Mouse (Mus musculus): ENCODE data around the gene Nckap5. TPM values are rescaled to one million over a fixed set of nuclear protein-coding genes. Genes with fewer than 3 reads are reported as not detected.

Nckap5 gene
- total and polyA plus RNA-seq, 3 experiments: not detected

- Histone ChIP-seq H3K27me3 (replicated peaks) (no peaks in the 10 kb centered on the region), H3K4me1 (ENCODE audit: control insufficient read depth in 1 of 2, insufficient read depth in 2 of 2) (peaks cover 0 to 3% of the 10 kb centered on the region in 2 experiments; a peak in 1 of 4 replicates), H3K4me2 (ENCODE audit: insufficient read depth, low read depth, poor library complexity, severe bottlenecking) (no peak overlapping the region), H3K4me3 (replicated peaks in 1 of 3; ENCODE audit: low read depth in 2 of 3, low read length in 2 of 3, poor library complexity in 1 of 3) (no peak overlapping the region), H3K36me3 (replicated peaks in 1 of 2; ENCODE audit: control insufficient read depth in 1 of 2, insufficient read depth in 1 of 2, low read length in 1 of 2) (no peaks in the 10 kb centered on the region), H3K27ac (ENCODE audit: insufficient read depth, low read depth) (no peak overlapping the region), H3K79me2 (replicated peaks; ENCODE audit: control insufficient read depth, extremely low read depth, insufficient read depth, poor library complexity, severe bottlenecking) (no peaks in the 10 kb centered on the region), H3K9me3 (replicated peaks; ENCODE audit: low read length) (peaks cover 13% of the 10 kb centered on the region), H3K9ac (ENCODE audit: insufficient read depth, low read depth) (no peak overlapping the region)
- DNase-seq (ENCODE audit: extremely low read depth): no peak
- in situ Hi-C loops (cut with MboI; ENCODE audit: low pct_ligation_motif_present, low pct_unique_long_range_greater_than_20kb, low sequenced_read_pairs): no loop called here
- dilution Hi-C loops (cut with MboI; ENCODE audit: extremely low pct_ligation_motif_present, extremely low pct_unique_long_range_greater_than_20kb, low sequenced_read_pairs): no loop called here
- TF ChIP-seq JUND (conservative IDR thresholded peaks at IDR 0.05; ENCODE audit: low read depth, low read length): no peak
- TF ChIP-seq E2F4 (IDR thresholded peaks at IDR 0.05; ENCODE audit: insufficient replicate concordance, low read depth, low read length): no peak
- no peak for TF ChIP-seq MAX (IDR thresholded peaks at IDR 0.05; ENCODE audit: low read length)
- TF ChIP-seq SIN3A (IDR thresholded peaks at IDR 0.05; ENCODE audit: low read length): no peak
- TF ChIP-seq EP300 (IDR thresholded peaks at IDR 0.05; ENCODE audit: low read length): no peak
- no peak for TF ChIP-seq UBTF (IDR thresholded peaks at IDR 0.05; ENCODE audit: low read depth, low read length)
- no peak for TF ChIP-seq USF2 (conservative IDR thresholded peaks at IDR 0.05; ENCODE audit: low read depth, low read length)
- no peak for TF ChIP-seq NRF1 (IDR thresholded peaks at IDR 0.05; ENCODE audit: low read depth, low read length)
- TF ChIP-seq CHD2 (IDR thresholded peaks at IDR 0.05; ENCODE audit: low read length): no peak
Observed at GRCm38 (mm10) chr1:126750156-126750555, 80.4 kb downstream of the Nckap5 start.

- Histone ChIP-seq H3K9ac (ENCODE audit: insufficient read depth, low read depth) (no peak overlapping the region), H3K4me3 (replicated peaks in 1 of 3; ENCODE audit: low read depth in 2 of 3, low read length in 2 of 3, poor library complexity in 1 of 3) (no peak overlapping the region), H3K79me2 (replicated peaks; ENCODE audit: control insufficient read depth, extremely low read depth, insufficient read depth, poor library complexity, severe bottlenecking) (no peaks in the 10 kb centered on the region), H3K4me2 (ENCODE audit: insufficient read depth, low read depth, poor library complexity, severe bottlenecking) (no peak overlapping the region), H3K36me3 (replicated peaks in 1 of 2; ENCODE audit: control insufficient read depth in 1 of 2, insufficient read depth in 1 of 2, low read length in 1 of 2) (no peaks in the 10 kb centered on the region), H3K9me3 (replicated peaks; ENCODE audit: low read length) (peaks cover 17% of the 10 kb centered on the region), H3K27me3 (replicated peaks) (no peaks in the 10 kb centered on the region), H3K4me1 (ENCODE audit: control insufficient read depth in 1 of 2, insufficient read depth in 2 of 2) (peaks cover 0 to 3% of the 10 kb centered on the region in 2 experiments; a peak in 1 of 4 replicates), H3K27ac (ENCODE audit: insufficient read depth, low read depth) (no peak overlapping the region)
- dilution Hi-C loops (cut with MboI; ENCODE audit: extremely low pct_ligation_motif_present, extremely low pct_unique_long_range_greater_than_20kb, low sequenced_read_pairs): no loop called here
- DNase-seq (ENCODE audit: extremely low read depth): no peak
- in situ Hi-C loops (cut with MboI; ENCODE audit: low pct_ligation_motif_present, low pct_unique_long_range_greater_than_20kb, low sequenced_read_pairs): no loop called here
- TF ChIP-seq BHLHE40 (IDR thresholded peaks at IDR 0.05; ENCODE audit: low read depth, low read length): no peak
- no peak for TF ChIP-seq CHD1 (IDR thresholded peaks at IDR 0.05; ENCODE audit: low read depth, low read length)
- TF ChIP-seq GABPA (IDR thresholded peaks at IDR 0.05; ENCODE audit: insufficient replicate concordance, low read depth, low read length): no peak
- no peak for TF ChIP-seq RAD21 (IDR thresholded peaks at IDR 0.05; ENCODE audit: low read depth, low read length)
- TF ChIP-seq SMC3 (IDR thresholded peaks at IDR 0.05; ENCODE audit: low read depth, low read length): no peak
- no peak for TF ChIP-seq TBP (conservative IDR thresholded peaks at IDR 0.05; ENCODE audit: low read depth, low read length)
- TF ChIP-seq ZNF384 (IDR thresholded peaks at IDR 0.05; ENCODE audit: low read depth, low read length): no peak
- no peak for TF ChIP-seq POLR2AphosphoS2 (IDR thresholded peaks at IDR 0.05; ENCODE audit: low read depth, low read length)
- TF ChIP-seq NRF1 (IDR thresholded peaks at IDR 0.05; ENCODE audit: low read depth, low read length): no peak
- no peak for TF ChIP-seq MAZ (IDR thresholded peaks at IDR 0.05; ENCODE audit: low read depth, low read length)
Observed at GRCm38 (mm10) chr1:126747914-126748313, 82.7 kb downstream of the Nckap5 start.
